10 mouse cellular contexts compared by ENCODE assay signal in the genomic region with DNA sequence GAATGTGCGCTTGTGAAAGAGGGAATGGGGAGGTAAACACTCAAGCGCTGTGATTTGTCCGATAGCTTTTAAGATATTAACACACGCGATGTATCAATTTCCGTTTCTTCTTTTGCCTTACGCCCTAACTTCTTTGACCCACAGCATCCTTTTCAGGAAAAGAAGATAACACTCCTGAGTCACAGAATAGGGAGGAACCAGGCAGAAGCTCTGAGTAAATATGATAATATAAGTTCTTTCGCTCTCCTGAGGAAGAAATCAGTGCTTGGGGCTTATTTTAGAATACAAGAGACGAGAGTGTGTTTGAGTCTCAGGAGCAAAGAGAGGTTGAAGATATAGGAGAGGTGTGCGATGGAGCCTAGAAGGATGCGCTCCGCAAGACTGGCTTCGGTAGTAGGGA. TPM values are rescaled to one million over a fixed set of nuclear protein-coding genes. Genes with fewer than 3 reads are reported as not detected.
DNase-seq lines count a peak whose midpoint lies in the region; ATAC-seq and TF ChIP-seq lines count a peak whose summit lies in the region.
"Had no signal": no experiment of that assay in that cellular context is flagged by ENCODE, and none has a peak within 500 bp of the region (broad histone marks: within the 10 kb centered on the region; RNA-seq: fewer than 3 reads in every experiment).

No protein-coding gene starts in this region.

- TF ChIP-seq CTCF in liver, postnatal 0 days (IDR thresholded peaks at IDR 0.05; ENCODE audit: low read depth): no peak

- H3K27me3 ChIP-seq in heart, embryonic 14.5 days (ENCODE audit: control insufficient read depth, insufficient read depth, low read length): peaks cover 30% of the 10 kb centered on the region
- peaks cover 10% of the 10 kb centered on the region; the same call in 1 of the 2 replicates for H3K27me3 ChIP-seq in forebrain, embryonic 16.5 days (replicated peaks; ENCODE audit: control insufficient read depth, insufficient read depth, low read length)
- H3K27me3 ChIP-seq in liver, postnatal 0 days (ENCODE audit: insufficient read depth, low read length): peaks cover 79% of the 10 kb centered on the region

- no peak for DNase-seq in heart, postnatal 36 days
- DNase-seq in ES-E14 (ENCODE audit: low read depth, low spot score): no peak
- DNase-seq in liver, postnatal 0 days: no peak
- no peak for DNase-seq in adrenal gland, adult (ENCODE audit: inconsistent age in 2 of 2, low spot score in 1 of 2)
- DNase-seq in right cerebral cortex, adult 18-20 months: no peak

- 11% methylated on average over 13 of the region's 13 CpGs for WGBS in heart, embryonic 14.5 days
- 9% methylated on average over 13 of the region's 13 CpGs for WGBS in forebrain, embryonic 16.5 days
- 17% methylated on average over 13 of the region's 13 CpGs for WGBS in liver, postnatal 0 days (ENCODE audit: insufficient replicate concordance)

- in situ Hi-C loops in ES-E14 (cut with MboI; ENCODE audit: low sequenced_read_pairs in 2 of 2, unreplicated experiment in 2 of 2): no loop called here

- no peak for ATAC-seq in heart, embryonic 14.5 days (ENCODE audit: insufficient number of reproducible peaks, insufficient read depth, low FRiP score, low read depth)
- no peak for ATAC-seq in forebrain, embryonic 16.5 days
- no peak for ATAC-seq in liver, postnatal 0 days
- no peak for ATAC-seq in frontal cortex, adult (ENCODE audit: low TSS enrichment)

- no peak overlapping the region for H3K9ac ChIP-seq in heart, embryonic 14.5 days (ENCODE audit: low read length)
- H3K9ac ChIP-seq in ES-E14 (ENCODE audit: insufficient read depth, low read depth, low read length, poor library complexity, severe bottlenecking): no peak overlapping the region
- H3K9ac ChIP-seq in forebrain, embryonic 16.5 days (replicated peaks; ENCODE audit: low read depth, low read length): peak overlapping the region; percentile 47; the same call in 1 of the 2 replicates
- no peak overlapping the region for H3K9ac ChIP-seq in liver, postnatal 0 days (replicated peaks)

- no peak overlapping the region for H3K27ac ChIP-seq in heart, embryonic 14.5 days (replicated peaks in 1 of 2; ENCODE audit: control insufficient read depth in 1 of 2, insufficient read depth in 1 of 2, low read depth in 2 of 2, low read length in 2 of 2)
- H3K27ac ChIP-seq in ES-E14 (ENCODE audit: insufficient read depth, low read depth, low read length, poor library complexity, severe bottlenecking): no peak overlapping the region
- H3K27ac ChIP-seq in forebrain, embryonic 16.5 days (ENCODE audit: low read length): no peak overlapping the region
- no peak overlapping the region for H3K27ac ChIP-seq in liver, postnatal 0 days (ENCODE audit: low read depth)

- peak overlapping the region; percentile 75 for H3K4me2 ChIP-seq in heart, embryonic 14.5 days (ENCODE audit: low read length)
- H3K4me2 ChIP-seq in forebrain, embryonic 16.5 days (ENCODE audit: low read length): peak overlapping the region; percentile 89
- H3K4me2 ChIP-seq in liver, postnatal 0 days (ENCODE audit: low read depth, low read length): peak overlapping the region; percentile 83

- H3K4me1 ChIP-seq in heart, embryonic 14.5 days (ENCODE audit: control insufficient read depth in 2 of 2, insufficient read depth in 2 of 2, low read length in 2 of 2): peaks cover 4 to 12% of the 10 kb centered on the region in 2 experiments; a peak in 2 of 4 replicates
- peaks cover 0 to 2% of the 10 kb centered on the region in 2 experiments; a peak in 1 of 4 replicates for H3K4me1 ChIP-seq in ES-E14 (ENCODE audit: control insufficient read depth in 2 of 2, insufficient read depth in 2 of 2, low read length in 2 of 2, poor library complexity in 1 of 2)
- peaks cover 12% of the 10 kb centered on the region for H3K4me1 ChIP-seq in forebrain, embryonic 16.5 days (replicated peaks; ENCODE audit: control insufficient read depth, insufficient read depth, low read length)
- H3K4me1 ChIP-seq in liver, postnatal 0 days (ENCODE audit: insufficient read depth): peaks cover 11% of the 10 kb centered on the region

- H3K9me3 ChIP-seq in heart, embryonic 14.5 days (ENCODE audit: control insufficient read depth, low read length): no peaks in the 10 kb centered on the region
- no peaks in the 10 kb centered on the region for H3K9me3 ChIP-seq in ES-E14 (ENCODE audit: control insufficient read depth, insufficient read depth, low read depth, low read length)
- no peaks in the 10 kb centered on the region for H3K9me3 ChIP-seq in forebrain, embryonic 16.5 days (ENCODE audit: control insufficient read depth, low read length)
- H3K9me3 ChIP-seq in liver, postnatal 0 days (ENCODE audit: low read length): no peaks in the 10 kb centered on the region

- H3K4me3 ChIP-seq in heart, embryonic 14.5 days (ENCODE audit: control insufficient read depth in 1 of 2, insufficient read depth in 1 of 2, low read depth in 1 of 2, low read length in 2 of 2): peak overlapping the region; percentile 43 to 45
- H3K4me3 ChIP-seq in ES-E14 (ENCODE audit: insufficient read depth in 1 of 2, low read depth in 1 of 2, low read length in 2 of 2, poor library complexity in 1 of 2, severe bottlenecking in 1 of 2): peak overlapping the region; percentile 62 to 72
- peak overlapping the region; percentile 54 for H3K4me3 ChIP-seq in forebrain, embryonic 16.5 days (replicated peaks; ENCODE audit: low read length)
- peak overlapping the region; percentile 53 for H3K4me3 ChIP-seq in liver, postnatal 0 days (ENCODE audit: low read depth, low read length)

- intact Hi-C loops in heart, postnatal 36 days (cut with DNase I): no loop called here

- no peaks in the 10 kb centered on the region for H3K36me3 ChIP-seq in heart, embryonic 14.5 days (ENCODE audit: control insufficient read depth, insufficient read depth, low read length)
- no peaks in the 10 kb centered on the region for H3K36me3 ChIP-seq in ES-E14 (ENCODE audit: control insufficient read depth, insufficient read depth, low read length, poor library complexity, severe bottlenecking)
- H3K36me3 ChIP-seq in forebrain, embryonic 16.5 days (ENCODE audit: control insufficient read depth, insufficient read depth): no peaks in the 10 kb centered on the region
- H3K36me3 ChIP-seq in liver, postnatal 0 days (replicated peaks; ENCODE audit: insufficient read depth, low read length): no peaks in the 10 kb centered on the region

- no peak for TF ChIP-seq EP300 in liver, postnatal 0 days (IDR thresholded peaks at IDR 0.05; ENCODE audit: low read depth)

TF ChIP-seq in ES-E14, 5 proteins besides CTCF, POLR2A, EP300 and RAD21:
- TF ChIP-seq HCFC1 (IDR thresholded peaks at IDR 0.05; ENCODE audit: borderline replicate concordance, insufficient read depth, low read length) (no peak), ZC3H11A (IDR thresholded peaks at IDR 0.05; ENCODE audit: borderline replicate concordance, low read depth, low read length) (no peak), CHD2 (IDR thresholded peaks at IDR 0.05; ENCODE audit: low read depth, low read length) (no peak), ZNF384 (IDR thresholded peaks at IDR 0.05; ENCODE audit: low read depth, low read length) (no peak), MAFK (IDR thresholded peaks at IDR 0.05; ENCODE audit: insufficient read depth, low read depth, low read length) (no peak)
TF ChIP-seq in ES-E14: peak in this region for 0.

RNA-seq across cellular contexts. Expression of a gene that starts 0.3 kb away (rescaled TPM):
- polyA plus RNA-seq in heart, embryonic 14.5 days (2014; fragmentation: Nextera tagmentation; extraction: Ambion mirVana): 0.16 and 0.34 TPM in 2 replicates
- not detected for total RNA-seq in heart, postnatal 36 days (2021)
- total RNA-seq in ES-E14 (2012; rRNA removed): 0.13 and 0.32 TPM in 2 replicates
- 29.5 and 42.0 TPM in 2 replicates for polyA plus RNA-seq in forebrain, embryonic 16.5 days (2015; fragmentation: Nextera tagmentation; extraction: Ambion mirVana)
- polyA plus RNA-seq in liver, postnatal 0 days (2015; fragmentation: Nextera tagmentation; extraction: Ambion mirVana): not detected in 2 replicates
- total RNA-seq: common myeloid progenitor, adult 5-6 weeks; liver, adult 2 months had no signal
- polyA plus RNA-seq: liver, adult 2 months had no signal

RNA-seq across cellular contexts. Expression of a gene that starts 37.8 kb away (rescaled TPM):
- 0.55 TPM in 1 of 2 replicates, not detected in the other for polyA plus RNA-seq in heart, embryonic 14.5 days (2014; fragmentation: Nextera tagmentation; extraction: Ambion mirVana)
- total RNA-seq in heart, postnatal 36 days (2021): under 1 TPM; 0.28 to 0.57 TPM
- 0.74 TPM in 1 of 2 replicates, not detected in the other for total RNA-seq in ES-E14 (2012; rRNA removed)
- polyA plus RNA-seq in forebrain, embryonic 16.5 days (2015; fragmentation: Nextera tagmentation; extraction: Ambion mirVana): 0.45 and 0.58 TPM in 2 replicates
- 0.19 TPM in 2 replicates for polyA plus RNA-seq in liver, postnatal 0 days (2015; fragmentation: Nextera tagmentation; extraction: Ambion mirVana)
- total RNA-seq: common myeloid progenitor, adult 5-6 weeks had no signal
- polyA plus RNA-seq: liver, adult 2 months had no signal

RNA-seq across cellular contexts. Expression of a gene that starts 38.1 kb away (rescaled TPM):
- 87.6 and 91.4 TPM in 2 replicates for polyA plus RNA-seq in heart, embryonic 14.5 days (2014; fragmentation: Nextera tagmentation; extraction: Ambion mirVana)
- 10 to 100 TPM; 43.9 to 47.0 TPM for total RNA-seq in heart, postnatal 36 days (2021)
- 45.0 and 63.6 TPM in 2 replicates for total RNA-seq in ES-E14 (2012; rRNA removed)
- polyA plus RNA-seq in forebrain, embryonic 16.5 days (2015; fragmentation: Nextera tagmentation; extraction: Ambion mirVana): 51.3 and 55.7 TPM in 2 replicates
- 27.9 and 31.0 TPM in 2 replicates for polyA plus RNA-seq in liver, postnatal 0 days (2015; fragmentation: Nextera tagmentation; extraction: Ambion mirVana)

RNA-seq across cellular contexts. Expression of a gene that starts 39.7 kb away (rescaled TPM):
- polyA plus RNA-seq in heart, embryonic 14.5 days (2014; fragmentation: Nextera tagmentation; extraction: Ambion mirVana): 19.5 and 24.6 TPM in 2 replicates
- 10 to 100 TPM; 16.8 to 21.9 TPM for total RNA-seq in heart, postnatal 36 days (2021)
- 7.9 and 9.4 TPM in 2 replicates for total RNA-seq in ES-E14 (2012; rRNA removed)
- 204 and 232 TPM in 2 replicates for polyA plus RNA-seq in forebrain, embryonic 16.5 days (2015; fragmentation: Nextera tagmentation; extraction: Ambion mirVana)
- 3.0 and 3.5 TPM in 2 replicates for polyA plus RNA-seq in liver, postnatal 0 days (2015; fragmentation: Nextera tagmentation; extraction: Ambion mirVana)

Comparison
In these comparisons a context has a peak if more than half of its experiments do, and no peak if none do; other contexts are left out.
1. RNA of a gene that starts 0.3 kb away (polyA plus RNA-seq): 29.5 to 42.0 TPM in forebrain, embryonic 16.5 days; 0.16 to 0.34 TPM in heart, embryonic 14.5 days and not detected in liver, postnatal 0 days; every median in the first group is over 10 times any median in the second.
2. Peak in every context shown above with its lines, with median percentiles within 50 percentile points of each other: H3K4me2 ChIP-seq and H3K4me3 ChIP-seq.